Mouse (Mus musculus): ENCODE results near the gene Pomgnt1. TPM values are rescaled to one million over a fixed set of nuclear protein-coding genes. Genes with fewer than 3 reads are reported as not detected.

Gene Pomgnt1
- total and polyA plus RNA-seq, 3 experiments: 33.0 to 40.7 (median 40.2) TPM

DNA sequence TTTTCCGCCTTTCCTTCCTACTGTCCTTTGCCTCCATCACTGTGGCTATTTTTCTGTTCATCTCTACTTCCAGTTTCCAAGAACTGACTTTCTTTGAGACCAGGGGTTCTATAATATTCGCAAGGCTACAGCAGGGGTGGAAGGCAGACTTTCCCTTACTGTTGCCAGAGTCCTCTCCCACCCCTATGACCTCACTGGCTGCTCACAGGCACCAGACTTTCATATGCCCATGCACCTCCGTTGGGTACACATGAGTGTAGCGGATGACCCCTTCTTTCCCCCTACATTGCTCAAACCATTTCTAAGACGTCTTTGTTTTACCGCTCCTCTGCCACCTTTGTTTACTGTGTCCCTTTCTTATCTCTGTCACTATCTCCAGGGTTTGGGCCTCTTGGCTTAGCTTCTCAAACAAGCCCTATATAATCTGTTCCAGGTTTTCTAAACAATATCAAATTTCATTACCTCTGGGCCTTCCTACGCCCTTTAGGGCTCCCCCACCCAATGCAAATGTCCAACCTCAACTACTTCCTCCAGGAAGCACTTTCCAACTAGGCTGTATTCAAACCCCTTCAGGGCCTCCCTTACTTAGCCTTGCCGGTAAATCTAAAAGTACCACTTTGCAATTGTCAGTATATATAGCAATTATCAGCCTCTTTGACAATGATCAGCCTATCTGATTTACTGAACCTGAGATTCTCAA, 42.2 kb downstream of the Pomgnt1 start:
- H3K36me3 ChIP-seq (replicated peaks in 1 of 2; ENCODE audit: control insufficient read depth in 1 of 2, insufficient read depth in 1 of 2, low read length in 1 of 2): peaks cover 0 to 30% of the 10 kb centered on the region in 2 experiments
- no peaks in the 10 kb centered on the region for H3K79me2 ChIP-seq (replicated peaks; ENCODE audit: control insufficient read depth, extremely low read depth, insufficient read depth, poor library complexity, severe bottlenecking)
- peaks cover 5 to 25% of the 10 kb centered on the region in 2 experiments for H3K4me1 ChIP-seq (ENCODE audit: control insufficient read depth in 1 of 2, insufficient read depth in 2 of 2)
- no peaks in the 10 kb centered on the region for H3K27me3 ChIP-seq (replicated peaks)
- DNase-seq (ENCODE audit: extremely low read depth): no peak
- H3K4me3 ChIP-seq (replicated peaks in 1 of 3; ENCODE audit: low read depth in 2 of 3, low read length in 2 of 3, poor library complexity in 1 of 3): no peak overlapping the region
- no peak for TF ChIP-seq CTCF (conservative IDR thresholded peaks at IDR 0.05 in 1 of 2, IDR thresholded peaks at IDR 0.05 in 1 of 2; ENCODE audit: low read depth in 2 of 2, low read length in 2 of 2)
- no peak for TF ChIP-seq MEF2A (IDR thresholded peaks at IDR 0.05; ENCODE audit: borderline replicate concordance, low read depth, low read length)
- TF ChIP-seq MAFK (IDR thresholded peaks at IDR 0.05; ENCODE audit: insufficient replicate concordance, low read length): 0 out of 2 replicates have a peak, but pooled peaks have one; percentile 35
- no peak overlapping the region for H3K27ac ChIP-seq (ENCODE audit: insufficient read depth, low read depth)
- H3K4me2 ChIP-seq (ENCODE audit: insufficient read depth, low read depth, poor library complexity, severe bottlenecking): no peak overlapping the region
- no peaks in the 10 kb centered on the region for H3K9me3 ChIP-seq (replicated peaks; ENCODE audit: low read length)
- no peak overlapping the region for H3K9ac ChIP-seq (ENCODE audit: insufficient read depth, low read depth)
- dilution Hi-C loops (cut with MboI; ENCODE audit: extremely low pct_ligation_motif_present, extremely low pct_unique_long_range_greater_than_20kb, low sequenced_read_pairs) (no loop called here), in situ Hi-C loops (cut with MboI; ENCODE audit: low pct_ligation_motif_present, low pct_unique_long_range_greater_than_20kb, low sequenced_read_pairs) (loop anchor here (25.0 kb wide), 2 partner anchors 171 to 646 kb away; partner anchors contain the start of genes Hpdl, Mutyh and Toe1)

DNA sequence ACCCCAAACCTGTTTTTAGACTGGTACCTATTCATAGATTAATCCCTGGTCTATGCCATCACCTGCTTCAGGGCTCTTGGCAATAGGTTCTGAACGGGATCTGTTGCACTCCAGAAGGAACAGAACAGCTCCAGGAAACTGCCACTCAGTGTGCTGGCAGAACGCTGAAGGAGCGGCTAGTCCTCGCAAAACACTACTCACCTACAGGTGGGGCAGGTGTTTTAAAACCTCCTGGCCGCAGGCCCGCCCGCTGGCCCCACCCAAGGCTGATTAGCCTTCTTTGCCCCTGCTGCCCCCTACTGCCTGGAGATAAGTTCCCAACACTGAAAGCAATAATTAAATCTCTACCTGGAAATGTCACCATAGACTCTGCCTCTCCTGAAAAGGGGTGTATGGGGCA, 43.8 kb downstream of the Pomgnt1 start, which contains the start of gene Tspan1:
TSS of gene Tspan1 (minus strand) at position 198 of the 400 bp plus-strand sequence.
- Histone ChIP-seq H3K27ac (ENCODE audit: insufficient read depth, low read depth) (no peak within 1 kb of the TSS), H3K4me1 (ENCODE audit: control insufficient read depth in 1 of 2, insufficient read depth in 2 of 2) (peaks cover 5 to 25% of the 10 kb centered on the region in 2 experiments), H3K4me3 (replicated peaks in 1 of 3; ENCODE audit: low read depth in 2 of 3, low read length in 2 of 3, poor library complexity in 1 of 3) (no peak within 1 kb of the TSS), H3K27me3 (replicated peaks) (no peaks in the 10 kb centered on the region), H3K4me2 (ENCODE audit: insufficient read depth, low read depth, poor library complexity, severe bottlenecking) (no peak within 1 kb of the TSS), H3K9me3 (replicated peaks; ENCODE audit: low read length) (no peaks in the 10 kb centered on the region), H3K36me3 (replicated peaks in 1 of 2; ENCODE audit: control insufficient read depth in 1 of 2, insufficient read depth in 1 of 2, low read length in 1 of 2) (peaks cover 0 to 16% of the 10 kb centered on the region in 2 experiments), H3K9ac (ENCODE audit: insufficient read depth, low read depth) (no peak within 1 kb of the TSS), H3K79me2 (replicated peaks; ENCODE audit: control insufficient read depth, extremely low read depth, insufficient read depth, poor library complexity, severe bottlenecking) (no peaks in the 10 kb centered on the region)
- in situ Hi-C loops (cut with MboI; ENCODE audit: low pct_ligation_motif_present, low pct_unique_long_range_greater_than_20kb, low sequenced_read_pairs): loop anchor here (25.0 kb wide), 2 partner anchors 170 to 645 kb away; partner anchors contain the start of genes Hpdl, Mutyh and Toe1
- dilution Hi-C loops (cut with MboI; ENCODE audit: extremely low pct_ligation_motif_present, extremely low pct_unique_long_range_greater_than_20kb, low sequenced_read_pairs): no loop called here
- no peak for DNase-seq (ENCODE audit: extremely low read depth)
- TF ChIP-seq KAT2A (IDR thresholded peaks at IDR 0.05; ENCODE audit: insufficient replicate concordance, low read length) (no peak), E2F4 (IDR thresholded peaks at IDR 0.05; ENCODE audit: insufficient replicate concordance, low read depth, low read length) (no peak), USF2 (conservative IDR thresholded peaks at IDR 0.05; ENCODE audit: low read depth, low read length) (no peak), CTCF (conservative IDR thresholded peaks at IDR 0.05 in 1 of 2, IDR thresholded peaks at IDR 0.05 in 1 of 2; ENCODE audit: low read depth in 2 of 2, low read length in 2 of 2) (peak in 1 of 2 experiments; percentile 60; a peak in 2 of 4 replicates), ETS1 (conservative IDR thresholded peaks at IDR 0.05; ENCODE audit: low read depth, low read length) (no peak), RAD21 (IDR thresholded peaks at IDR 0.05; ENCODE audit: low read depth, low read length) (peak; percentile 36), PAX5 (IDR thresholded peaks at IDR 0.05; ENCODE audit: low read length) (no peak), SMC3 (IDR thresholded peaks at IDR 0.05; ENCODE audit: low read depth, low read length) (peak; percentile 38)

All from CH12.LX (cell line).